8 mouse cellular contexts compared by ENCODE assay signal in genomic region chr3:101711594-101712171, GRCm38 (mm10).
DNase-seq lines count a peak whose midpoint lies in the region; ATAC-seq and TF ChIP-seq lines count a peak whose summit lies in the region.

No protein-coding gene starts in this region.

- 16% methylated on average over 11 of the region's 11 CpGs for WGBS in kidney, embryonic 15.5 days
- WGBS in midbrain, embryonic 13.5 days = 8% methylated on average over 11 of the region's 11 CpGs

- H3K36me3 ChIP-seq in ES-E14 (ENCODE audit: control insufficient read depth, insufficient read depth, low read length, poor library complexity, severe bottlenecking) = no peaks in the 10 kb centered on the region
- no peaks in the 10 kb centered on the region for H3K36me3 ChIP-seq in kidney, embryonic 15.5 days
- no peaks in the 10 kb centered on the region for H3K36me3 ChIP-seq in midbrain, embryonic 13.5 days

- no peak for DNase-seq in ES-E14 (ENCODE audit: low read depth, low spot score)
- DNase-seq in embryo, embryonic 10 days (ENCODE audit: low spot score) = peak; percentile 66
- peak; percentile 59 for DNase-seq in heart, adult 8-10 months (ENCODE audit: low spot score)
- no peak for DNase-seq in spleen, adult 18-20 months
- no peak for DNase-seq in thymus, postnatal 25 days

- no peaks in the 10 kb centered on the region for H3K9me3 ChIP-seq in ES-E14 (ENCODE audit: control insufficient read depth, insufficient read depth, low read depth, low read length)
- no peaks in the 10 kb centered on the region for H3K9me3 ChIP-seq in kidney, embryonic 15.5 days (replicated peaks)
- H3K9me3 ChIP-seq in midbrain, embryonic 13.5 days = no peaks in the 10 kb centered on the region

- no peak overlapping the region for H3K4me2 ChIP-seq in kidney, embryonic 15.5 days
- no peak overlapping the region for H3K4me2 ChIP-seq in midbrain, embryonic 13.5 days (replicated peaks)

- H3K27me3 ChIP-seq in kidney, embryonic 15.5 days = no peaks in the 10 kb centered on the region
- 0 out of 2 replicates have a peak, but pooled peaks cover 8% of the 10 kb centered on the region for H3K27me3 ChIP-seq in midbrain, embryonic 13.5 days

- in situ Hi-C loops in ES-E14 (cut with MboI; ENCODE audit: low sequenced_read_pairs in 2 of 2, unreplicated experiment in 2 of 2) = no loop called here

- peak overlapping the region; percentile 54; the same call in 1 of the 2 replicates for H3K27ac ChIP-seq in ES-E14 (ENCODE audit: insufficient read depth, low read depth, low read length, poor library complexity, severe bottlenecking)
- H3K27ac ChIP-seq in kidney, embryonic 15.5 days = peak overlapping the region; percentile 86
- peak overlapping the region; percentile 61 for H3K27ac ChIP-seq in midbrain, embryonic 13.5 days

- peak overlapping the region; percentile 49; the same call in 1 of the 2 replicates for H3K9ac ChIP-seq in ES-E14 (ENCODE audit: insufficient read depth, low read depth, low read length, poor library complexity, severe bottlenecking)
- no peak overlapping the region for H3K9ac ChIP-seq in kidney, embryonic 15.5 days
- H3K9ac ChIP-seq in midbrain, embryonic 13.5 days (replicated peaks) = no peak overlapping the region

- ATAC-seq in kidney, embryonic 15.5 days (replicated peaks; ENCODE audit: low FRiP score) = peak; percentile 44; the same call in 1 of the 2 replicates
- peak; percentile 71 for ATAC-seq in midbrain, embryonic 13.5 days
- ATAC-seq in activated CD4-positive, CD25-positive, alpha-beta regulatory T cell, adult 4 months = no peak

- H3K4me1 ChIP-seq in ES-E14 (ENCODE audit: control insufficient read depth in 2 of 2, insufficient read depth in 2 of 2, low read length in 2 of 2, poor library complexity in 1 of 2) = peaks cover 22 to 29% of the 10 kb centered on the region in 2 experiments
- H3K4me1 ChIP-seq in kidney, embryonic 15.5 days = peaks cover 39% of the 10 kb centered on the region
- peaks cover 39% of the 10 kb centered on the region for H3K4me1 ChIP-seq in midbrain, embryonic 13.5 days (replicated peaks)

- peak overlapping the region; percentile 12 to 19; a peak in 2 of 4 replicates for H3K4me3 ChIP-seq in ES-E14 (ENCODE audit: insufficient read depth in 1 of 2, low read depth in 1 of 2, low read length in 2 of 2, poor library complexity in 1 of 2, severe bottlenecking in 1 of 2)
- H3K4me3 ChIP-seq in kidney, embryonic 15.5 days (replicated peaks) = no peak overlapping the region
- no peak overlapping the region for H3K4me3 ChIP-seq in midbrain, embryonic 13.5 days (replicated peaks)

TF ChIP-seq in ES-E14, 5 proteins besides CTCF, POLR2A, EP300 and RAD21:
- TF ChIP-seq ZNF384 (IDR thresholded peaks at IDR 0.05; ENCODE audit: low read depth, low read length) (no peak), MAFK (IDR thresholded peaks at IDR 0.05; ENCODE audit: insufficient read depth, low read depth, low read length) (no peak), CHD2 (IDR thresholded peaks at IDR 0.05; ENCODE audit: low read depth, low read length) (no peak), ZC3H11A (IDR thresholded peaks at IDR 0.05; ENCODE audit: borderline replicate concordance, low read depth, low read length) (no peak), HCFC1 (IDR thresholded peaks at IDR 0.05; ENCODE audit: borderline replicate concordance, insufficient read depth, low read length) (no peak)

Comparison
In these comparisons a context has a peak if more than half of its experiments do, and no peak if none do; other contexts are left out.
1. DNase-seq: peak in embryo, embryonic 10 days (single experiment) and heart, adult 8-10 months (single experiment); none in ES-E14 (single experiment), spleen, adult 18-20 months (0 of 2) and thymus, postnatal 25 days (single experiment).
2. H3K4me3 ChIP-seq: peak in ES-E14 (2 of 2); none in kidney, embryonic 15.5 days (single experiment) and midbrain, embryonic 13.5 days (single experiment).
3. Peak in every context shown above with its lines, with median percentiles within 50 percentile points of each other: H3K27ac ChIP-seq.